Mouse (Mus musculus) hindbrain, postnatal 0 days (tissue): Measurements from ENCODE around the gene Hist3h2ba. TPM values are rescaled to one million over a fixed set of nuclear protein-coding genes. Genes with fewer than 3 reads are reported as not detected.

ENCODE experiments used
- ATAC-seq: fragments of 200-750 bp; cut with Nextera tagmentation; 2 replicates; pipeline ENCODE4 v1.8.0; 2017; ENCODE audit warnings: mild to moderate bottlenecking, moderate TSS enrichment, moderate library complexity
- DNase-seq: peaks from one replicate; pipeline ENCODE4 v3.0.0-alpha.2; 2015; ENCODE audit warnings: low spot score
- H3K27ac ChIP-seq: fragments of 300-500 bp; sonication (generic); 2 replicates; pipeline ENCODE4 v1.5.1; 2014; ENCODE audit warnings: mild to moderate bottlenecking
- H3K27me3 ChIP-seq: fragments of 300-500 bp; sonication (generic); 2 replicates; pipeline ENCODE4 v1.6.1; 2014; ENCODE audit warnings: low read length, mixed read lengths; ENCODE audit not compliant: insufficient read depth
- H3K36me3 ChIP-seq: fragments of 300-500 bp; sonication (generic); 2 replicates; pipeline ENCODE4 v1.6.1; 2014; ENCODE audit warnings: low read length, mixed read lengths; ENCODE audit not compliant: insufficient read depth
- H3K4me1 ChIP-seq: fragments of 300-500 bp; sonication (generic); 2 replicates; pipeline ENCODE4 v1.6.1; 2014; ENCODE audit warnings: antibody characterized with exemption, low read length, mixed read lengths; ENCODE audit not compliant: insufficient read depth
- H3K4me2 ChIP-seq: fragments of 300-500 bp; sonication (generic); 2 replicates; pipeline ENCODE4 v1.6.1; 2014; ENCODE audit warnings: low read depth, mild to moderate bottlenecking, low read length, moderate library complexity, mixed read lengths
- H3K4me3 ChIP-seq: fragments of 300-500 bp; sonication (generic); 2 replicates; pipeline ENCODE4 v1.5.1; 2014; ENCODE audit warnings: low read length
- H3K9ac ChIP-seq: fragments of 300-500 bp; sonication (generic); replicated peaks from 2 replicates; pipeline ENCODE4 v1.6.1; 2014; ENCODE audit warnings: mild to moderate bottlenecking, low read length, moderate library complexity, mixed read lengths
- H3K9me3 ChIP-seq: fragments of 300-500 bp; sonication (generic); 2 replicates; pipeline ENCODE4 v1.6.1; 2016; ENCODE audit warnings: low read length, mixed read lengths
- CTCF ChIP-seq: IDR thresholded peaks from 2 replicates; pipeline ENCODE4 v1.5.1; 2016; ENCODE audit warnings: antibody characterized with exemption, control low read depth, low read depth
- WGBS: fragments of 180-500 bp; shearing (Covaris S2); extraction: QIAGEN DNeasy Blood & Tissue Kit; methylation state at CpG from one replicate; pipeline ENCODE4 v1.1.7; 2014; 5-methylcytosine and 5-hydroxymethylcytosine counted together
- polyA plus RNA-seq: library from polyadenylated mRNA; unstranded; fragments of >200 nt; fragmentation: Nextera tagmentation; extraction: Ambion mirVana; gene quantifications from 2 replicates; pipeline ENCODE4 v1.2.1, GENCODE M21; 2015
- total RNA-seq: library from RNA; depleted of rRNA; stranded (reverse); fragments of >200 nt; gene quantifications from 2 replicates; pipeline ENCODE4 v1.2.3, GENCODE M21; 2014

Gene Hist3h2ba
- total and polyA plus RNA-seq, 2 experiments from 2014 or later, result 103 to 625 TPM

GRCm38 (mm10) chr11:58914461-58915028 lies 34.2 kb upstream of the Hist3h2ba start:
- Histone ChIP-seq H3K4me2 (peak overlapping the region; percentile 68), H3K9ac (peak overlapping the region; percentile 51), H3K9me3 (no peaks in the 10 kb centered on the region), H3K4me1 (no peaks in the 10 kb centered on the region), H3K36me3 (no peaks in the 10 kb centered on the region), H3K27ac (peak overlapping the region; percentile 48; the same call in 1 of the 2 replicates), H3K4me3 (peak overlapping the region; percentile 33), H3K27me3 (no peaks in the 10 kb centered on the region)
- ATAC-seq (0 out of 2 replicates have a peak, but pooled peaks have one; percentile 24), DNase-seq (peak; percentile 76)
- TF ChIP-seq CTCF, result peak; percentile 80
- WGBS, result 10% methylated on average over 17 of the region's 17 CpGs

- H3K9me3 ChIP-seq, result no peaks in the 10 kb centered on the region
- no peaks in the 10 kb centered on the region for H3K4me1 ChIP-seq
- 43% methylated on average over 14 of the region's 14 CpGs for WGBS
- H3K27me3 ChIP-seq, result no peaks in the 10 kb centered on the region
- no peak overlapping the region for H3K4me2 ChIP-seq
- ATAC-seq (0 out of 2 replicates have a peak, but pooled peaks have one; percentile 4), DNase-seq (peak; percentile 23)
- no peaks in the 10 kb centered on the region for H3K36me3 ChIP-seq
- no peak overlapping the region for H3K4me3 ChIP-seq
- H3K27ac ChIP-seq, result no peak overlapping the region
- TF ChIP-seq CTCF, result peak; percentile 52
- no peak overlapping the region for H3K9ac ChIP-seq
These were observed 31.6 kb upstream of the Hist3h2ba start for GRCm38 (mm10) chr11:58916879-58917744.

- Histone ChIP-seq H3K9ac (no peak within 1 kb of the TSS), H3K27me3 (no peaks in the 10 kb centered on the region), H3K9me3 (no peaks in the 10 kb centered on the region), H3K4me3 (no peak within 1 kb of the TSS), H3K4me2 (no peak within 1 kb of the TSS), H3K4me1 (no peaks in the 10 kb centered on the region), H3K36me3 (no peaks in the 10 kb centered on the region), H3K27ac (no peak within 1 kb of the TSS)
- no peak for ATAC-seq
- no peak for DNase-seq
- WGBS, result 80% methylated on average over 12 of the region's 12 CpGs
- TF ChIP-seq CTCF, result no peak
These were observed 30.9 kb upstream of the Hist3h2ba start, which contains the start of gene Btnl10 for GRCm38 (mm10) chr11:58917745-58918366. TSS of gene Btnl10 (plus strand) at chr11:58917908.

- Histone ChIP-seq H3K4me2 (no peak overlapping the region), H3K4me3 (no peak overlapping the region), H3K4me1 (no peaks in the 10 kb centered on the region), H3K27ac (no peak overlapping the region), H3K9me3 (no peaks in the 10 kb centered on the region), H3K27me3 (no peaks in the 10 kb centered on the region), H3K9ac (no peak overlapping the region), H3K36me3 (no peaks in the 10 kb centered on the region)
- no peak for TF ChIP-seq CTCF
- no peak for ATAC-seq
- no peak for DNase-seq
- 73% methylated on average over 5 of the region's 5 CpGs for WGBS
These were observed 30.0 kb upstream of the Hist3h2ba start for GRCm38 (mm10) chr11:58918759-58919158.

- DNase-seq (no peak), ATAC-seq (no peak)
- Histone ChIP-seq H3K27me3 (no peaks in the 10 kb centered on the region), H3K9me3 (no peaks in the 10 kb centered on the region), H3K9ac (no peak overlapping the region), H3K4me3 (no peak overlapping the region), H3K4me2 (no peak overlapping the region), H3K27ac (no peak overlapping the region), H3K4me1 (no peaks in the 10 kb centered on the region), H3K36me3 (no peaks in the 10 kb centered on the region)
- no peak for TF ChIP-seq CTCF
- WGBS, result 89% methylated on average over 9 of the region's 9 CpGs
These were observed 26.3 kb upstream of the Hist3h2ba start for GRCm38 (mm10) chr11:58922420-58922819.

DNA sequence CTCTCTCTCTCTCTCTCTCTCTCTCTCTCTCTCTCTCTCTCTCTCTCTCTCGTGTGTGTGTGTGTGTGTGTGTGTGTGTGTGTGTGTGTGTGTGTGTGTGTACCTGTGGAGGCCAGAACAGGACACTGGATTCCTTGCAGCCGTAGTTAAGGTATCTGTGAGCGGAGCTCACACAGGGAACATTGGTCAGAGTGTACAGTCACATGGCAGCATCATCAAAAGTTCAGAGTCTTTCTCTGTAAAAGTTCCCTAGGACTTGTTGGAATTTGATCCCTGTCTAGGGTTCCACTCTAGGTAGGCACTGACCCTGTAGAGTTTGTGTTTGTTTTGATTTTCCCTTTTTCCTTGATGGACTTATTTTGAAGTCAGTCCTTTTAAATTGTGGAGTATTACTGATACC lies 22.1 kb upstream of the Hist3h2ba start:
- Histone ChIP-seq H3K9me3 (no peaks in the 10 kb centered on the region), H3K9ac (no peak overlapping the region), H3K27me3 (no peaks in the 10 kb centered on the region), H3K27ac (no peak overlapping the region), H3K4me1 (no peaks in the 10 kb centered on the region), H3K4me2 (no peak overlapping the region), H3K4me3 (no peak overlapping the region), H3K36me3 (peaks cover 7% of the 10 kb centered on the region; the same call in 1 of the 2 replicates)
- no peak for TF ChIP-seq CTCF
- 88% methylated on average over 2 of the region's 3 CpGs for WGBS
- no peak for ATAC-seq
- DNase-seq, result no peak
